11 mouse cellular contexts compared by ENCODE assay signal in the genomic region with DNA sequence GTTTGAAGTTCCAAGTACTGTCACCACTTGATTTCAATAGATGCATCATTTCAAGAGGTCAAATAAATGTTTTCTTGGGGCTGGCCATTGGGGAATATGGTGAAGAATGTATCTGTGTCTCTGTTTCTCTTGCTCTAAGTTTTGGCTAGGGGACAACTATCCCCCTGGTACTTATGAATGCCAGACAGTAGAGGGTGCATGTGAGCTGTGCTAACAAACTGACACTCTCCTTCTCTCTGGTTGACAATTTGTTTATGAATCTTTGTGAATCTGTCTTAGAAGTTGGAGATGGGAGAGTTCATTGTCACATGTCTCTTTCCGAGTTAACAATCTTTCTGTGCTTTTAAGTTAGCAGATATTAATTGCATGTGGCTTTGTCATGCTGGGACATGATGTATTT. TPM values are rescaled to one million over a fixed set of nuclear protein-coding genes. Genes with fewer than 3 reads are reported as not detected.
DNase-seq lines count a peak whose midpoint lies in the region; ATAC-seq and TF ChIP-seq lines count a peak whose summit lies in the region.
"Had no signal": no experiment of that assay in that cellular context is flagged by ENCODE, and none has a peak within 500 bp of the region (broad histone marks: within the 10 kb centered on the region; RNA-seq: fewer than 3 reads in every experiment).

No protein-coding gene starts in this region.

- no peak for TF ChIP-seq EP300 in liver, embryonic 14.5 days (IDR thresholded peaks at IDR 0.05; ENCODE audit: low read depth)

- H3K9ac ChIP-seq in liver, embryonic 14.5 days (replicated peaks) = no peak overlapping the region

- no peak overlapping the region for H3K4me3 ChIP-seq in gastrocnemius, adult 2 months
- no peak overlapping the region for H3K4me3 ChIP-seq in liver, embryonic 14.5 days (ENCODE audit: insufficient read depth in 1 of 2, low read depth in 2 of 2, low read length in 2 of 2)

- no peak overlapping the region for H3K27ac ChIP-seq in gastrocnemius, adult 2 months
- no peak overlapping the region for H3K27ac ChIP-seq in liver, embryonic 14.5 days

- WGBS in liver, embryonic 14.5 days (ENCODE audit: insufficient replicate concordance) = 23% methylated on average over 1 of the region's 1 CpGs

- no peak overlapping the region for H3K4me2 ChIP-seq in liver, embryonic 14.5 days (ENCODE audit: low read depth)

- no peak for DNase-seq in gastrocnemius, adult 2 months
- DNase-seq in gastrocnemius, adult 8-10 months (ENCODE audit: low spot score in 2 of 2) = no peak
- no peak for DNase-seq in liver, embryonic 14.5 days (ENCODE audit: low read depth in 3 of 3, low spot score in 3 of 3)
- DNase-seq in liver = no peak
- DNase-seq in Muller cell, postnatal 12 days (ENCODE audit: inconsistent ontology term) = peak; percentile 46
- peak; percentile 8 for DNase-seq in left cerebral cortex, postnatal 4 days
- no peak for DNase-seq in MN1 (ENCODE audit: low spot score)
- DNase-seq in right cerebral cortex, postnatal 25 days = no peak
- DNase-seq: thymus, postnatal 25 days had no signal

- H3K9me3 ChIP-seq in liver, embryonic 14.5 days (ENCODE audit: control insufficient read depth, low read length) = no peaks in the 10 kb centered on the region

- H3K27me3 ChIP-seq in liver, embryonic 14.5 days (ENCODE audit: control insufficient read depth, insufficient read depth, low read length) = no peaks in the 10 kb centered on the region

- no peaks in the 10 kb centered on the region for H3K4me1 ChIP-seq in liver, embryonic 14.5 days (replicated peaks; ENCODE audit: control insufficient read depth in 2 of 2, insufficient read depth in 2 of 2, low read length in 1 of 2)

- intact Hi-C loops in gastrocnemius, adult 2 months (cut with DNase I) = no loop called here
- intact Hi-C loops in left cerebral cortex, postnatal 4 days (cut with DNase I) = loop anchor here (5.0 kb wide), 1 partner anchor 942 kb away; a partner anchor contains a TSS

- ATAC-seq in liver, embryonic 14.5 days (ENCODE audit: insufficient read depth) = no peak

- H3K36me3 ChIP-seq in liver, embryonic 14.5 days (replicated peaks; ENCODE audit: control insufficient read depth, insufficient read depth, low read depth) = no peaks in the 10 kb centered on the region

- peak; percentile 35; the same call in 1 of the 2 replicates for TF ChIP-seq CTCF in gastrocnemius, adult 2 months (IDR thresholded peaks at IDR 0.05)
- peak; percentile 7; the same call in 1 of the 2 replicates for TF ChIP-seq CTCF in liver, embryonic 14.5 days (IDR thresholded peaks at IDR 0.05; ENCODE audit: low read depth)

RNA-seq across cellular contexts. Expression of a gene that starts 39.2 kb away (rescaled TPM):
- not detected for total RNA-seq in gastrocnemius, adult 2 months (2021)
- not detected for total RNA-seq in gastrocnemius, adult 8-10 months (2022)
- polyA plus RNA-seq in liver, embryonic 14.5 days (2012; rRNA removed) = not detected in 2 replicates
- not detected in 2 replicates for polyA plus RNA-seq in liver, embryonic 14.5 days (2014; fragmentation: Nextera tagmentation; extraction: Ambion mirVana)
- total RNA-seq in left cerebral cortex, postnatal 4 days (2021) = not detected
- total RNA-seq: neutrophil, adult 5-6 weeks had no signal
- polyA plus RNA-seq: liver, embryonic 16.5 days had no signal

Comparison
In these comparisons a context has a peak if more than half of its experiments do, and no peak if none do; other contexts are left out.
1. DNase-seq: peak in Muller cell, postnatal 12 days (single experiment) and left cerebral cortex, postnatal 4 days (single experiment); none in gastrocnemius, adult 2 months (single experiment), gastrocnemius, adult 8-10 months (0 of 2), liver, embryonic 14.5 days (0 of 3), liver (single experiment), MN1 (single experiment) and right cerebral cortex, postnatal 25 days (single experiment).